ENCODE assay signal across 9 mouse cellular contexts in genomic region chr2:127656086-127656720, GRCm38 (mm10). TPM values are rescaled to one million over a fixed set of nuclear protein-coding genes. Genes with fewer than 3 reads are reported as not detected.
A peak's percentile ranks its signal among the peaks of the same experiment; 100 is the strongest.
DNase-seq lines count a peak whose midpoint lies in the region; ATAC-seq and TF ChIP-seq lines count a peak whose summit lies in the region.
"Had no signal": no experiment of that assay in that cellular context is flagged by ENCODE, and none has a peak within 500 bp of the region (broad histone marks: within the 10 kb centered on the region; RNA-seq: fewer than 3 reads in every experiment).

Gene Mal, minus strand, starts transcription at chr2:127656695.

- H3K9me3 ChIP-seq in forebrain, embryonic 13.5 days (replicated peaks), result no peaks in the 10 kb centered on the region
- H3K9me3 ChIP-seq in hindbrain, embryonic 11.5 days (ENCODE audit: control insufficient read depth, low read length), result no peaks in the 10 kb centered on the region

- H3K36me3 ChIP-seq in testis, adult 2 months (ENCODE audit: control insufficient read depth, insufficient read depth, low read length), result no peaks in the 10 kb centered on the region
- no peaks in the 10 kb centered on the region for H3K36me3 ChIP-seq in forebrain, embryonic 13.5 days (ENCODE audit: poor library complexity, severe bottlenecking)
- no peaks in the 10 kb centered on the region for H3K36me3 ChIP-seq in hindbrain, embryonic 11.5 days (ENCODE audit: control insufficient read depth, insufficient read depth, low read length)

- under 1% methylated on average over 43 of the region's 43 CpGs for WGBS in forebrain, embryonic 13.5 days
- WGBS in hindbrain, embryonic 11.5 days, result under 1% methylated on average over 43 of the region's 43 CpGs
- under 1% methylated on average over 43 of the region's 43 CpGs for WGBS in lung, adult 2 months

- no peaks in the 10 kb centered on the region for H3K27me3 ChIP-seq in testis, adult 2 months (ENCODE audit: control insufficient read depth, insufficient read depth, low read length)
- H3K27me3 ChIP-seq in forebrain, embryonic 13.5 days, result peaks cover 71% of the 10 kb centered on the region
- peaks cover 22% of the 10 kb centered on the region for H3K27me3 ChIP-seq in hindbrain, embryonic 11.5 days (ENCODE audit: control insufficient read depth, insufficient read depth, low read length)

- peak within 1 kb of the TSS; percentile 65 for H3K4me2 ChIP-seq in forebrain, embryonic 13.5 days
- peak within 1 kb of the TSS; percentile 86 for H3K4me2 ChIP-seq in hindbrain, embryonic 11.5 days (replicated peaks; ENCODE audit: low read depth, low read length)

- H3K4me1 ChIP-seq in testis, adult 2 months (ENCODE audit: control insufficient read depth, insufficient read depth, low read length), result peaks cover 6% of the 10 kb centered on the region
- H3K4me1 ChIP-seq in forebrain, embryonic 13.5 days, result peaks cover 8% of the 10 kb centered on the region
- no peaks in the 10 kb centered on the region for H3K4me1 ChIP-seq in hindbrain, embryonic 11.5 days (replicated peaks; ENCODE audit: control insufficient read depth, insufficient read depth, low read length)
- no peaks in the 10 kb centered on the region; the same call in 1 of the 2 replicates for H3K4me1 ChIP-seq in lung, adult 2 months (ENCODE audit: control insufficient read depth, insufficient read depth, low read length)

- ATAC-seq in forebrain, embryonic 13.5 days, result no peak
- no peak for ATAC-seq in hindbrain, embryonic 11.5 days (ENCODE audit: low FRiP score)
- ATAC-seq in megakaryocyte progenitor cell, adult 5-6 weeks (replicated peaks; ENCODE audit: poor library complexity), result no peak

- H3K9ac ChIP-seq in forebrain, embryonic 13.5 days, result peak within 1 kb of the TSS; percentile 55
- H3K9ac ChIP-seq in hindbrain, embryonic 11.5 days (ENCODE audit: low read depth, low read length), result peak within 1 kb of the TSS; percentile 41; the same call in 1 of the 2 replicates

- TF ChIP-seq POLR2A in testis, adult 2 months (IDR thresholded peaks at IDR 0.05; ENCODE audit: control insufficient read depth, low read depth, low read length), result no peak
- peak; percentile 53; the same call in 1 of the 2 replicates for TF ChIP-seq POLR2A in lung, adult 2 months (IDR thresholded peaks at IDR 0.05; ENCODE audit: borderline replicate concordance, extremely low read depth, low read depth, low read length)

- no peak for TF ChIP-seq CTCF in testis, adult 2 months (IDR thresholded peaks at IDR 0.05; ENCODE audit: control insufficient read depth, insufficient read depth, insufficient replicate concordance, low read depth, low read length)
- no peak for TF ChIP-seq CTCF in lung, adult 2 months (IDR thresholded peaks at IDR 0.05; ENCODE audit: insufficient read depth, low read length)

- DNase-seq in testis, postnatal 14 days (ENCODE audit: low spot score), result no peak
- peak; percentile 61 for DNase-seq in hindbrain, embryonic 11.5 days (ENCODE audit: low spot score)
- peak; percentile 5 for DNase-seq in layer of hippocampus, adult 9-10 months (ENCODE audit: low spot score)
- peak; percentile 62 for DNase-seq in lung, adult 2 months
- peak; percentile 46 for DNase-seq in retina, embryonic 14.5 days (ENCODE audit: low spot score)

- peak within 1 kb of the TSS; percentile 47 for H3K4me3 ChIP-seq in testis, adult 2 months (ENCODE audit: control insufficient read depth, low read depth, low read length)
- peak within 1 kb of the TSS; percentile 38 for H3K4me3 ChIP-seq in forebrain, embryonic 13.5 days
- H3K4me3 ChIP-seq in hindbrain, embryonic 11.5 days (ENCODE audit: low read depth, low read length), result peak within 1 kb of the TSS; percentile 37
- peak within 1 kb of the TSS; percentile 60 for H3K4me3 ChIP-seq in lung, adult 2 months (replicated peaks; ENCODE audit: extremely low read depth, low read depth, low read length)

- H3K27ac ChIP-seq in testis, adult 2 months (ENCODE audit: control insufficient read depth, insufficient read depth, low read depth, low read length), result no peak within 1 kb of the TSS
- no peak within 1 kb of the TSS for H3K27ac ChIP-seq in forebrain, embryonic 13.5 days
- no peak within 1 kb of the TSS for H3K27ac ChIP-seq in hindbrain, embryonic 11.5 days (ENCODE audit: low read depth, low read length)

RNA-seq across cellular contexts. Expression of gene Mal, which starts in this region (rescaled TPM):
- polyA plus RNA-seq in testis, adult 2 months (2012; rRNA removed), result 1.2 and 1.3 TPM in 2 replicates
- polyA plus RNA-seq in forebrain, embryonic 13.5 days (2015; fragmentation: Nextera tagmentation; extraction: Ambion mirVana), result 0.77 and 1.2 TPM in 2 replicates
- polyA plus RNA-seq in hindbrain, embryonic 11.5 days (2014; fragmentation: Nextera tagmentation; extraction: Ambion mirVana), result 0.86 and 1.4 TPM in 2 replicates
- polyA plus RNA-seq in lung, adult 2 months (2012; rRNA removed), result 8.7 and 10.9 TPM in 2 replicates
- total RNA-seq in megakaryocyte progenitor cell, adult 5-6 weeks (2015), result not detected in 2 replicates
- total RNA-seq in megakaryocyte progenitor cell, adult 5-6 weeks (2017), result not detected in 2 replicates
- total RNA-seq: MEL had no signal
